Mouse (Mus musculus): ENCODE data around the gene Adar. TPM values are rescaled to one million over a fixed set of nuclear protein-coding genes. Genes with fewer than 3 reads are reported as not detected.

The Adar gene
- polyA plus RNA-seq, 1 experiment from 2014 or later = 30.3 TPM

DNA sequence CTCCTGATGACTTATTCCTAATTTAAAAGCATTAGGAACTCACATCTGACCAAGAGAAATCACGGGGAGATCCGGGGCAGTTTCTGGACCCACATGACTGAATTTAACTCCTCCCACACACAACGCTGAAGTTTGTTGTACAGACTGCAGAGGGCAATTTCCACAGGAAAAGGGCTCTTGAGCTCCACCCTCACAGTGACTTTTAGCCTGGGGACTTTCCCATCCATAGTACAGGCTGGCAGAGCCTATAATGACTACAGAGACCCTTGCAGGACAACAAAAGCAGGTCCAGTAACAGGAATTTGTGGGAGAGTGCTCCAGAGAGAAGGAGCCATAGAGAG is 86.7 kb downstream of the Adar start:
- Histone ChIP-seq H3K36me3 (no peaks in the 10 kb centered on the region), H3K4me2 (no peak overlapping the region), H3K9me3 (no peaks in the 10 kb centered on the region), H3K4me1 (replicated peaks) (no peaks in the 10 kb centered on the region), H3K4me3 (no peak overlapping the region), H3K27me3 (no peaks in the 10 kb centered on the region), H3K27ac (replicated peaks) (no peak overlapping the region), H3K9ac (no peak overlapping the region)
- WGBS = 52% methylated on average over 3 of the region's 3 CpGs
- ATAC-seq (ENCODE audit: low FRiP score, low read depth) = no peak

DNA sequence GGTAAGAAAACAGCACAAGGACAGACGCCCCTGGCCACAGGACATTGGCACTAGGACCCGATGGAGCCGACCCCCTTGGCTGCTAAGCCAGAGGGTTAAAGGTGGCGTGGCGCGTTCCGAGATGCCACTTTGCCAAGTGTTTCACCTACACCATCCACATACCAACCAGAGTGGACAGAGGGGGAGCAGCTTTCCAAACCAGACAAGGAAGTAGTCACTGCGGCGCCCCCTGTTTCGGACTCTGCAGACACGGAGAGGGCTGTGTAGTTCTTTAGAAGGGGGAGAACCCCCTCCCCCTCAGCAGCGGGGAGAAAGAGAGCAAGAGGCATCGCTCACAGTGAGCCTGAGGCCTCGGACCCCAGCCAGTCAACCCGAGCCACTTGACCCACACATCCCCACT is 88.1 kb downstream of the Adar start:
- H3K27me3 ChIP-seq = no peaks in the 10 kb centered on the region
- H3K36me3 ChIP-seq = no peaks in the 10 kb centered on the region
- H3K9ac ChIP-seq = no peak overlapping the region
- H3K4me2 ChIP-seq = no peak overlapping the region
- H3K4me1 ChIP-seq (replicated peaks) = no peaks in the 10 kb centered on the region
- no peak overlapping the region for H3K4me3 ChIP-seq
- 66% methylated on average over 15 of the region's 15 CpGs for WGBS
- ATAC-seq (ENCODE audit: low FRiP score, low read depth) = no peak
- no peaks in the 10 kb centered on the region for H3K9me3 ChIP-seq
- H3K27ac ChIP-seq (replicated peaks) = no peak overlapping the region

Other genes with a start within 250 kb of the Adar start
- gene Kcnn3, start 194.9 kb upstream of the Adar start, polyA plus RNA-seq (2015; fragmentation: Nextera tagmentation; extraction: Ambion mirVana) = 9.1 and 9.6 TPM in 2 replicates
- 23.3 and 27.4 TPM in 2 replicates for gene Chrnb2, start 49.6 kb downstream of the Adar start, polyA plus RNA-seq (2015; fragmentation: Nextera tagmentation; extraction: Ambion mirVana)
- gene Ube2q1, start 58.6 kb downstream of the Adar start, polyA plus RNA-seq (2015; fragmentation: Nextera tagmentation; extraction: Ambion mirVana) = 12.2 and 12.3 TPM in 2 replicates
- gene She, start 116.3 kb downstream of the Adar start, polyA plus RNA-seq (2015; fragmentation: Nextera tagmentation; extraction: Ambion mirVana) = 1.6 and 1.8 TPM in 2 replicates
- 1.3 and 1.4 TPM in 2 replicates for gene Il6ra, start 198.2 kb downstream of the Adar start, polyA plus RNA-seq (2015; fragmentation: Nextera tagmentation; extraction: Ambion mirVana)
- gene Atp8b2, start 248.5 kb downstream of the Adar start, polyA plus RNA-seq (2015; fragmentation: Nextera tagmentation; extraction: Ambion mirVana) = 12.1 and 14.0 TPM in 2 replicates

All from hindbrain, embryonic 15.5 days (tissue).